Mouse (Mus musculus) stomach, postnatal 0 days (tissue): ENCODE results near the gene Foxp1.

ENCODE experiments used
- CTCF ChIP-seq: IDR thresholded peaks from 2 replicates; pipeline ENCODE4 v1.5.1; 2016; ENCODE audit warnings: antibody characterized with exemption, low read depth, mild to moderate bottlenecking, moderate library complexity
- EP300 ChIP-seq: optimal IDR thresholded peaks from 2 replicates; pipeline ENCODE3; 2016; ENCODE audit warnings: antibody characterized with exemption

DNA sequence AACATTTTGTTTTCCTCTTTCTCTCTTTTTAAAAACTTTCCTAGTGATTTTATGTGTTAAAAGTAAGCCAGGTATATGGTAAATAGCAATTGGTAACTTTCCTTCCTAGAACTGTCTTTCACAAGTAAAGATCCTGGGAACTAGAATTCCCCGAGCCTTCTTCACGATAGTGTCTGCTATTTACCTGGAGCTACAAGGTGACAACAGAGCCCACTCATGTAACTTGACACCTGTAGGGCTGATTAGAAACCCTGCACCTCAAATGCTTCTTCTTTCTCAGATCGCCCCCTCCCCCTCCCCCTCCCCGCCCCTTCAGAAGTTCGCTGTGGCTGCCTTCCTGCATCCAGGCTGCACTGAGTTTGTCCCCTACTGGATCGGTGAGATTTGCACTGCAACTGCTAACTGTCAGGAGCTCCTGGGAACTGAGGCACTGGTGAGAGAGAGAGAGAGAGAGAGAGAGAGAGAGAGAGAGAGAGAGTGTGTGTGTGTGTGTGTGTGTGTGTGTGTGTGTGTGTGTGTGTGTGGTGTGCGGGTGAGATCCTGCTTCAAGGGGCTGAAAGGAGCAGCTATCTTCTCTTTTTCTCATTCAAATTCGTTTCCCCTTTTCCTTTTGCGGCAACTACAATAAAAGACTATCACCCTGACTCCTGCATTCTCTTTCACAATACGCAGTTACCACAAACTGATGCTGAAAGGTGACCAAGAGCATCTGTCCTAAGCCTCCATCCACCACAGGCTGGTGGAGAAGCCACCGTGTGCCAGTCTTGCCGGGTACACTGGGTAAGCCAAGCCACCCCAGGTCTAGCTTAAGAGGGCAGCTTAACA lies 259.2 kb downstream of the Foxp1 start:
- TF ChIP-seq CTCF: no peak
- no peak for TF ChIP-seq EP300
